ENCODE assay signal across 9 mouse cellular contexts in genomic region chr2:19145881-19146280, GRCm38 (mm10). TPM values are rescaled to one million over a fixed set of nuclear protein-coding genes. Genes with fewer than 3 reads are reported as not detected.
A peak's percentile ranks its signal among the peaks of the same experiment; 100 is the strongest.
DNase-seq lines count a peak whose midpoint lies in the region; ATAC-seq and TF ChIP-seq lines count a peak whose summit lies in the region.
"Had no signal": no experiment of that assay in that cellular context is flagged by ENCODE, and none has a peak within 500 bp of the region (broad histone marks: within the 10 kb centered on the region; RNA-seq: fewer than 3 reads in every experiment).

No protein-coding gene starts in this region.

- peak; percentile 65 for TF ChIP-seq EP300 in lung, postnatal 0 days (IDR thresholded peaks at IDR 0.05)

- no peaks in the 10 kb centered on the region for H3K9me3 ChIP-seq in limb, embryonic 13.5 days
- H3K9me3 ChIP-seq in limb, embryonic 10.5 days (replicated peaks) = no peaks in the 10 kb centered on the region
- no peaks in the 10 kb centered on the region for H3K9me3 ChIP-seq in lung, postnatal 0 days (ENCODE audit: low read length)

- WGBS in limb, embryonic 13.5 days = 66% methylated on average over 2 of the region's 2 CpGs
- 83% methylated on average over 2 of the region's 2 CpGs for WGBS in limb, embryonic 10.5 days
- WGBS in lung, postnatal 0 days = 33% methylated on average over 2 of the region's 2 CpGs

- H3K4me2 ChIP-seq in limb, embryonic 13.5 days (replicated peaks) = no peak overlapping the region
- no peak overlapping the region for H3K4me2 ChIP-seq in lung, postnatal 0 days (replicated peaks; ENCODE audit: low read depth, low read length)

- H3K4me3 ChIP-seq in limb, embryonic 13.5 days = no peak overlapping the region
- no peak overlapping the region for H3K4me3 ChIP-seq in limb, embryonic 10.5 days
- H3K4me3 ChIP-seq in lung, postnatal 0 days (ENCODE audit: low read depth, low read length) = no peak overlapping the region

- no peaks in the 10 kb centered on the region for H3K4me1 ChIP-seq in limb, embryonic 13.5 days
- peaks cover 15% of the 10 kb centered on the region for H3K4me1 ChIP-seq in limb, embryonic 10.5 days
- H3K4me1 ChIP-seq in lung, postnatal 0 days (ENCODE audit: insufficient read depth, low read depth, low read length) = no peaks in the 10 kb centered on the region; the same call in 1 of the 2 replicates

- H3K27ac ChIP-seq in limb, embryonic 13.5 days = no peak overlapping the region
- no peak overlapping the region for H3K27ac ChIP-seq in limb, embryonic 10.5 days
- H3K27ac ChIP-seq in lung, postnatal 0 days (ENCODE audit: low read length) = no peak overlapping the region
- H3K27ac ChIP-seq: liver, embryonic 14.5 days had no signal

- H3K27me3 ChIP-seq in limb, embryonic 13.5 days = no peaks in the 10 kb centered on the region
- H3K27me3 ChIP-seq in limb, embryonic 10.5 days (ENCODE audit: low read depth, poor library complexity, severe bottlenecking) = 0 out of 2 replicates have a peak, but pooled peaks cover 6% of the 10 kb centered on the region
- no peaks in the 10 kb centered on the region for H3K27me3 ChIP-seq in lung, postnatal 0 days (replicated peaks; ENCODE audit: insufficient read depth, low read length)

- no peaks in the 10 kb centered on the region for H3K36me3 ChIP-seq in limb, embryonic 13.5 days
- H3K36me3 ChIP-seq in limb, embryonic 10.5 days = no peaks in the 10 kb centered on the region
- H3K36me3 ChIP-seq in lung, postnatal 0 days (ENCODE audit: insufficient read depth, low read length) = no peaks in the 10 kb centered on the region

- DNase-seq in limb, embryonic 10.5 days (ENCODE audit: low spot score) = no peak
- peak; percentile 9 for DNase-seq in cerebellum, adult 9-10 months
- peak; percentile 45 for DNase-seq in heart, postnatal 4 days
- peak; percentile 38 for DNase-seq in lung, postnatal 0 days (ENCODE audit: low spot score)
- no peak for DNase-seq in ovary, adult 18-20 months (ENCODE audit: low spot score)
- no peak for DNase-seq in urinary bladder, adult 18-20 months (ENCODE audit: low spot score in 2 of 2)

- TF ChIP-seq CTCF in lung, postnatal 0 days (IDR thresholded peaks at IDR 0.05) = no peak

- ATAC-seq in limb, embryonic 13.5 days (ENCODE audit: low FRiP score, low read depth) = peak; percentile 48; the same call in 1 of the 2 replicates
- peak; percentile 88 for ATAC-seq in lung, postnatal 0 days
- ATAC-seq in megakaryocyte-erythroid progenitor cell, adult 5-6 weeks (replicated peaks; ENCODE audit: low FRiP score, low TSS enrichment, poor library complexity, severe bottlenecking) = no peak

- H3K9ac ChIP-seq in limb, embryonic 13.5 days = no peak overlapping the region
- H3K9ac ChIP-seq in lung, postnatal 0 days (replicated peaks; ENCODE audit: low read depth) = no peak overlapping the region
- H3K9ac ChIP-seq: liver, embryonic 14.5 days had no signal

RNA-seq across cellular contexts. Expression of gene Armc3, which starts 53.2 kb away (rescaled TPM):
- polyA plus RNA-seq in limb, embryonic 13.5 days (2015; fragmentation: Nextera tagmentation; extraction: Ambion mirVana) = 0.13 TPM in 1 of 2 replicates, not detected in the other
- 0.08 and 0.10 TPM in 2 replicates for polyA plus RNA-seq in limb, embryonic 10.5 days (2016; fragmentation: Nextera tagmentation; extraction: Ambion mirVana)
- total RNA-seq in heart, postnatal 4 days (2021) = not detected
- polyA plus RNA-seq in lung, postnatal 0 days (2015; fragmentation: Nextera tagmentation; extraction: Ambion mirVana) = 2.0 and 2.5 TPM in 2 replicates
- total RNA-seq in megakaryocyte-erythroid progenitor cell, adult 5-6 weeks (2014; fragmentation: Nextera tagmentation) = 0.20 and 0.62 TPM in 2 replicates
- 0.46 TPM in 1 of 2 replicates, not detected in the other for total RNA-seq in megakaryocyte-erythroid progenitor cell, adult 5-6 weeks (2017)

Comparison
In these comparisons a context has a peak if more than half of its experiments do, and no peak if none do; other contexts are left out.
1. DNase-seq: peak in cerebellum, adult 9-10 months (single experiment), heart, postnatal 4 days (single experiment) and lung, postnatal 0 days (single experiment); none in limb, embryonic 10.5 days (single experiment), ovary, adult 18-20 months (single experiment) and urinary bladder, adult 18-20 months (0 of 2).